Mouse (Mus musculus): Measurements from ENCODE around the gene Gcc1. TPM values are rescaled to one million over a fixed set of nuclear protein-coding genes. Genes with fewer than 3 reads are reported as not detected.

The Gcc1 gene
- polyA plus RNA-seq (2012; ENCODE audit: insufficient read depth, insufficient read length, missing spikeins), result 8.4 and 10.3 TPM in 2 replicates

DNA sequence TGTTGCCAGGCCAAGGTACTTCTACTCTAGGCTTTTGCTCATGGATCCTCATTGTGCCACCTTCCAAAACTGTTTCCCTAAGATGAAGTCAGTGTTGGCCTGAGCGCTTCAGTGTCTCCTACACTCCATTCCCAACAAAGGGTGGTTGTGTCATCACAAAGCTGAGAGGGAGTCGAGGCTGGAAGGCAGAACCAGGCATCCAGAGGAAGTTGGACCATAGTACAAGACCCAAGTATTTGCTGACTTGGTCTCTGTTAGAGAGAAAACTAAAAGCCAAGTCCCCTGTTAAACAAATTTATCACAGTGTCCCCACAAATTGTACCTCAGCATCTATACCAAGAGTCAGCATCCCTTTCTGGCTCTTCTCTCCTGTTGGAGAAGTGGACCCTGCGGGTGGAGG is at the start of gene Gcc1:
Gcc1 (minus strand) TSS at position 101 of the 400 bp plus-strand sequence.
- H3K27ac ChIP-seq (ENCODE audit: insufficient read depth, low read depth, low read length), result no peak within 1 kb of the TSS
- TF ChIP-seq CTCF (IDR thresholded peaks at IDR 0.05; ENCODE audit: low read depth, low read length) (no peak), POLR2A (IDR thresholded peaks at IDR 0.05; ENCODE audit: borderline replicate concordance, low read depth, low read length) (no peak)
- H3K4me3 ChIP-seq (ENCODE audit: insufficient read depth, low read length), result no peak within 1 kb of the TSS
- H3K4me1 ChIP-seq (ENCODE audit: control insufficient read depth, insufficient read depth, low read length), result peaks cover 5% of the 10 kb centered on the region; the same call in 1 of the 2 replicates

- Histone ChIP-seq H3K4me1 (ENCODE audit: control insufficient read depth, insufficient read depth, low read length) (peaks cover 4% of the 10 kb centered on the region; the same call in 1 of the 2 replicates), H3K27ac (ENCODE audit: insufficient read depth, low read depth, low read length) (no peak within 1 kb of the TSS), H3K4me3 (ENCODE audit: insufficient read depth, low read length) (no peak within 1 kb of the TSS)
- no peak for TF ChIP-seq CTCF (IDR thresholded peaks at IDR 0.05; ENCODE audit: low read depth, low read length)
- TF ChIP-seq POLR2A (IDR thresholded peaks at IDR 0.05; ENCODE audit: borderline replicate concordance, low read depth, low read length), result no peak
These were observed 46.6 kb upstream of the Gcc1 start, which contains the start of gene Snd1 for GRCm38 (mm10) chr6:28474839-28475238. Gene Snd1 (plus strand): TSS chr6:28475139.

DNA sequence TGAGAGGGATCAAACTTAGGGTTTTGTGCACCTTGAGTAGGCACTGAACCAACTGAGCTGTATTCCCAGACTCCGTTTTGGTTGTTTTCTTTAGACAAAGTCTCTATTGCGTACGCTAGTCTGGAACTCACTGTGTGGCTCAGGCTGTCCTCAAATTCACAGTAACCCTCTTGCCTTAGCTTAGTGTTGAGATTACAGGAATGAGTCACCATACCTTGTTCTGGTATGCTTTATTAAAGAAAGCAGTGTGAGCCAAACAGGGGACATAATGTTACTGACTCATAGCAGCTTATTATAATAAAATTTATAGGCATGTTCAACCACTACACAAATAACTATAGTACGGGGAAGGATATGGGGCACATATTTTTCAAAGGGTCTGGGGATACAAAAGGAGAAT is 46.0 kb upstream of the Gcc1 start:
- no peak overlapping the region for H3K4me3 ChIP-seq (ENCODE audit: insufficient read depth, low read length)
- TF ChIP-seq CTCF (IDR thresholded peaks at IDR 0.05; ENCODE audit: low read depth, low read length) (no peak), POLR2A (IDR thresholded peaks at IDR 0.05; ENCODE audit: borderline replicate concordance, low read depth, low read length) (no peak)
- no peak overlapping the region for H3K27ac ChIP-seq (ENCODE audit: insufficient read depth, low read depth, low read length)
- H3K4me1 ChIP-seq (ENCODE audit: control insufficient read depth, insufficient read depth, low read length), result peaks cover 4% of the 10 kb centered on the region; the same call in 1 of the 2 replicates

DNA sequence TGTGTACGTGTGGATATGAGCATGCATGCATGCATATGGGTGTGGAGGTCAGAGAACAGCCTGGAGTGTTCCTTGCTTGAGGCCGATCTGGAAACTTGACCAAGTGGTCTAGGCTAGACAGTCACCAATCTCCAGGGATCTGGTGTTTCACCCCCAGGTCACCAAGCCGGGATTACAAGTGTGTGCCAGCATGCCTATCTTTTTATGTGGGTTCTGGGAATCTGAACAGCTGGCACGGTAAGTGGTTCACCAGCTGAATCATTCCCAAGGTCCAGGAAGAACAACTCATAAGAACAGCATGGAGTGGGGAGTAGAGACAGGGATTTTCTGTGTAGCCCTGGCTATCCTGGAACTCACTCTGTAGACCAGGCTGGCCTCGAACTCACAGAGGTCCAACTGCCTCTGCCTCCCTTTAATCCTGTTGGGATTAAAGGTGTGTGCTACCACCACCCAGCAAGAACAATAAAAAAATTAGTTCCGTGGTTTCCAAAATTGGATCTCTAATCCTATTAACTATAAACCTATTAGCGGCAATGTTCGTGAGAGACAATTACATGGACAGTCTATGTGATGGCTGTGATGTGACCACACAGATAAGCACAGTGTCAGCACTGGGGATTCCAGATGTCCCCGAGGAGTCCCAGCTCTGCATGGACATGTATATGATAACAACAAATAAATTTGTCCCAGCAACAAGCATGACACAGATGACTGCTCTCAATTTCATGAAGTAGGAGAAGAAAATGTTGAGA is 43.3 kb upstream of the Gcc1 start:
- H3K27ac ChIP-seq (ENCODE audit: insufficient read depth, low read depth, low read length), result no peak overlapping the region
- no peaks in the 10 kb centered on the region for H3K4me1 ChIP-seq (ENCODE audit: control insufficient read depth, insufficient read depth, low read length)
- no peak for TF ChIP-seq POLR2A (IDR thresholded peaks at IDR 0.05; ENCODE audit: borderline replicate concordance, low read depth, low read length)
- TF ChIP-seq CTCF (IDR thresholded peaks at IDR 0.05; ENCODE audit: low read depth, low read length), result no peak
- H3K4me3 ChIP-seq (ENCODE audit: insufficient read depth, low read length), result no peak overlapping the region

GRCm38 (mm10) chr6:28470621-28471020 is 42.4 kb upstream of the Gcc1 start:
- Histone ChIP-seq H3K27ac (ENCODE audit: insufficient read depth, low read depth, low read length) (no peak overlapping the region), H3K4me1 (ENCODE audit: control insufficient read depth, insufficient read depth, low read length) (no peaks in the 10 kb centered on the region), H3K4me3 (ENCODE audit: insufficient read depth, low read length) (no peak overlapping the region)
- TF ChIP-seq POLR2A (IDR thresholded peaks at IDR 0.05; ENCODE audit: borderline replicate concordance, low read depth, low read length) (no peak), CTCF (IDR thresholded peaks at IDR 0.05; ENCODE audit: low read depth, low read length) (no peak)

GRCm38 (mm10) chr6:28470017-28470602 is 41.9 kb upstream of the Gcc1 start:
- no peak overlapping the region for H3K4me3 ChIP-seq (ENCODE audit: insufficient read depth, low read length)
- no peak for TF ChIP-seq POLR2A (IDR thresholded peaks at IDR 0.05; ENCODE audit: borderline replicate concordance, low read depth, low read length)
- no peaks in the 10 kb centered on the region for H3K4me1 ChIP-seq (ENCODE audit: control insufficient read depth, insufficient read depth, low read length)
- H3K27ac ChIP-seq (ENCODE audit: insufficient read depth, low read depth, low read length), result no peak overlapping the region

DNA sequence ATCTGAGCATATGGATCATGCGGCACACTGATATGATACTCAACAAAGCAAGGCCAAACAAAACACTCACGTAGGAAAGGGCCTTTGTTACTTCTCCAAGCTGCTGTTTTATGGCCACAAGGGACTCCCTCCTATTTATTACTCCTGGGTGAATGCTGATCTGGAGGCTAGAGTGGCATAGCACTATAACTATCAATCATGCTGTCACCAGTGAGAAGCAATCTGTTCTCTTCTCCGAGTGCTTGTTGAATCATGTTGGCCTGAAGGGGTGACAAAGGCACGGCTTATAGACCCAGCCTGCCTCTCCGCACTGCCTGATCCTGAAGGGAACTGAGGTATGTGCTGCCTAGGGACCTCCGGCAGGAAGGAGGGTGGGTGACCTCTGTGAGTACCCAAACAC is 36.4 kb upstream of the Gcc1 start:
- Histone ChIP-seq H3K4me1 (ENCODE audit: control insufficient read depth, insufficient read depth, low read length) (no peaks in the 10 kb centered on the region), H3K27ac (ENCODE audit: insufficient read depth, low read depth, low read length) (no peak overlapping the region), H3K4me3 (ENCODE audit: insufficient read depth, low read length) (no peak overlapping the region)
- no peak for TF ChIP-seq POLR2A (IDR thresholded peaks at IDR 0.05; ENCODE audit: borderline replicate concordance, low read depth, low read length)
- TF ChIP-seq CTCF (IDR thresholded peaks at IDR 0.05; ENCODE audit: low read depth, low read length), result no peak

DNA sequence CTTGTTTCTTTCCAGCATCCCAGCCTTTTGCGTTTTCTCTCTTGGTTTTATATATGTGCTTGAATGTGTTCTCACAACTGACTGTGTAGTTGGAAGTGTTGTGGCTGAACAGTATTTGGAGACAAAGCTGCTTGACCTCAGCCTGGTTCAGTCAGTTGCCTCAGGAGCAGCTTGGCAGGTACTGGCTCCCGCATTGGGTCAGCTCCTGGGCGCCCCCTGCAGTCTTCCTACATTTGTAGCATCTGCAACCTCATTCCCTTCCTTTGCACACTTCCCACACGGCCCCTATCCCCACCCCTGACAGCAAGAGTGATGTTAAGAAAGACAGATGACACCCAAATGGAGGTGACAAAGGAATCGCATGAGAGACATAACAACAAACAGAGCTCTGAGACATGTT is 32.3 kb upstream of the Gcc1 start:
- Histone ChIP-seq H3K27ac (ENCODE audit: insufficient read depth, low read depth, low read length) (no peak overlapping the region), H3K4me3 (ENCODE audit: insufficient read depth, low read length) (no peak overlapping the region), H3K4me1 (ENCODE audit: control insufficient read depth, insufficient read depth, low read length) (peaks cover 5% of the 10 kb centered on the region; the same call in 1 of the 2 replicates)
- TF ChIP-seq CTCF (IDR thresholded peaks at IDR 0.05; ENCODE audit: low read depth, low read length) (peak; percentile 55; the same call in 1 of the 2 replicates), POLR2A (IDR thresholded peaks at IDR 0.05; ENCODE audit: borderline replicate concordance, low read depth, low read length) (no peak)

DNA sequence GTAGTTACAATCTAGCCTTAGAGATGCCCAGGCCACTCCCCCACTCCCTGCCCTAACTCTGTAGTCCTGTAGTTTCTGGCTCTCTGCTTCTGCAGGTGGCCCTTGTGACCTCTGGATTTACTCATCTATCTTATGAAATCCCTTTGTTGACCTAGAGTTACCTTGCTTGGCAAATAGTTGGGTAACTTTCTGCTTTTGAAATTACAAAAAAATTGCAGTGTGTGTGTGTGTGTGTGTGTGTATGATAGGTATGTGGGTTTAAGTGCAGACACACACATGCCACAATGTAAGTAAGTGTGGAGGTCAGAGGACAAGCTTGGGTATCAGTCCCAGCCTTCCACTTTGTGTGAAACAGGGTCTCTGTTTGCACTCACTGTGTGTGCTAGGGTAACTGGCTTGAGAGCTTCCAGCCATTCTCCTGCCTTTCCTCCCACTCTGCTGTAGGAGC is 31.1 kb upstream of the Gcc1 start:
- Histone ChIP-seq H3K4me3 (ENCODE audit: insufficient read depth, low read length) (no peak overlapping the region), H3K27ac (ENCODE audit: insufficient read depth, low read depth, low read length) (no peak overlapping the region), H3K4me1 (ENCODE audit: control insufficient read depth, insufficient read depth, low read length) (peaks cover 5% of the 10 kb centered on the region; the same call in 1 of the 2 replicates)
- no peak for TF ChIP-seq POLR2A (IDR thresholded peaks at IDR 0.05; ENCODE audit: borderline replicate concordance, low read depth, low read length)
- TF ChIP-seq CTCF (IDR thresholded peaks at IDR 0.05; ENCODE audit: low read depth, low read length), result no peak

GRCm38 (mm10) chr6:28450977-28451376 is 22.8 kb upstream of the Gcc1 start:
- Histone ChIP-seq H3K4me3 (ENCODE audit: insufficient read depth, low read length) (no peak overlapping the region), H3K27ac (ENCODE audit: insufficient read depth, low read depth, low read length) (no peak overlapping the region), H3K4me1 (ENCODE audit: control insufficient read depth, insufficient read depth, low read length) (no peaks in the 10 kb centered on the region)
- TF ChIP-seq CTCF (IDR thresholded peaks at IDR 0.05; ENCODE audit: low read depth, low read length) (no peak), POLR2A (IDR thresholded peaks at IDR 0.05; ENCODE audit: borderline replicate concordance, low read depth, low read length) (no peak)
